Mouse (Mus musculus) MEL (cell line): ENCODE measurements at regions not wholly inside any gene's neighbourhood (a gene's known extent, or its start where the extent isn't known, plus 50 kb on each side); places are given as distances from the start of the nearest gene placed in this dataset.

Experiments used
- DNase-seq: peaks from one replicate; pipeline ENCODE4 v3.0.0; 2011; ENCODE audit warnings: low read depth, low spot score
- H3K27ac ChIP-seq: 2 replicates; pipeline ENCODE4 v1.5.1; 2012; ENCODE audit warnings: low read depth, mild to moderate bottlenecking, control low read depth, low read length, moderate library complexity; ENCODE audit not compliant: control insufficient read depth
- H3K27me3 ChIP-seq, 2 experiments: fragments of 150-350 bp in 1 of 2; sonication (generic) in 1 of 2; 2 replicates each; pipeline ENCODE4 v1.6.1; 2012; ENCODE audit warnings: low read length in 2 of 2, mild to moderate bottlenecking in 2 of 2, improper control_type of control experiment in 1 of 2, moderate library complexity in 1 of 2; ENCODE audit not compliant: insufficient read depth in 2 of 2, control insufficient read depth in 1 of 2
- H3K36me3 ChIP-seq, 2 experiments: 2 replicates each; pipeline ENCODE4 v1.6.1; 2012 to 2014; ENCODE audit warnings: low read length in 2 of 2, improper control_type of control experiment in 1 of 2, inconsistent platforms in 1 of 2, mild to moderate bottlenecking in 1 of 2; ENCODE audit not compliant: insufficient read depth in 2 of 2, control insufficient read depth in 1 of 2
- H3K4me1 ChIP-seq, 2 experiments: fragments of 150-350 bp in 1 of 2; sonication (generic) in 1 of 2; 2 replicates each; pipeline ENCODE4 v1.6.1; 2012; ENCODE audit warnings: low read length in 2 of 2, improper control_type of control experiment in 1 of 2, mild to moderate bottlenecking in 1 of 2; ENCODE audit not compliant: insufficient read depth in 2 of 2, control insufficient read depth in 1 of 2
- H3K4me3 ChIP-seq, 2 experiments: fragments of 150-350 bp in 1 of 2; sonication (generic) in 1 of 2; 2 replicates each; pipeline ENCODE4 v1.5.1; 2012; ENCODE audit warnings: low read depth in 2 of 2, low read length in 2 of 2, mild to moderate bottlenecking in 2 of 2, moderate library complexity in 2 of 2, control low read depth in 1 of 2, improper control_type of control experiment in 1 of 2; ENCODE audit not compliant: control insufficient read depth in 1 of 2, insufficient read depth in 1 of 2
- H3K79me2 ChIP-seq: 2 replicates; pipeline ENCODE4 v1.6.1; 2012; ENCODE audit warnings: mild to moderate bottlenecking, low read length, moderate library complexity; ENCODE audit not compliant: control insufficient read depth, poor library complexity, insufficient read depth
- H3K9ac ChIP-seq: 2 replicates; pipeline ENCODE4 v1.6.1; 2012; ENCODE audit warnings: low read depth, mild to moderate bottlenecking, control low read depth, low read length, moderate library complexity; ENCODE audit not compliant: control insufficient read depth, poor library complexity, severe bottlenecking
- H3K9me3 ChIP-seq: fragments of 150-350 bp; sonication (generic); replicated peaks from 2 replicates; pipeline ENCODE4 v1.6.1; 2012; ENCODE audit warnings: mild to moderate bottlenecking, low read length, improper control_type of control experiment, moderate library complexity; ENCODE audit not compliant: insufficient read depth
- BHLHE40 ChIP-seq: IDR thresholded peaks from 2 replicates; pipeline ENCODE4 v1.6.1; 2012; ENCODE audit warnings: low read depth, mild to moderate bottlenecking, inconsistent platforms, low read length, improper control_type of control experiment, borderline replicate concordance
- CHD1 ChIP-seq: IDR thresholded peaks from 2 replicates; pipeline ENCODE4 v1.6.1; 2012; ENCODE audit warnings: low read depth, mild to moderate bottlenecking, inconsistent platforms, low read length, improper control_type of control experiment
- CHD2 ChIP-seq: IDR thresholded peaks from 2 replicates; pipeline ENCODE4 v1.6.1; 2011; ENCODE audit warnings: low read length, improper control_type of control experiment
- EP300 ChIP-seq, 2 experiments: IDR thresholded peaks; 2 replicates each; pipeline ENCODE4 v1.6.1; 2011; ENCODE audit warnings: improper control_type of control experiment in 2 of 2, low read length in 2 of 2, low read depth in 1 of 2, mild to moderate bottlenecking in 1 of 2
- ETS1 ChIP-seq: IDR thresholded peaks from 2 replicates; pipeline ENCODE4 v1.6.1; 2012; ENCODE audit warnings: low read depth, mild to moderate bottlenecking, inconsistent platforms, low read length, improper control_type of control experiment, moderate library complexity
- GABPA ChIP-seq: IDR thresholded peaks from 2 replicates; pipeline ENCODE4 v1.6.1; 2012; ENCODE audit warnings: low read depth, mild to moderate bottlenecking, inconsistent platforms, low read length, improper control_type of control experiment, moderate library complexity
- GATA1 ChIP-seq: IDR thresholded peaks from 2 replicates; pipeline ENCODE4 v1.6.1; 2011; ENCODE audit warnings: low read depth, low read length, improper control_type of control experiment
- HCFC1 ChIP-seq: IDR thresholded peaks from 2 replicates; pipeline ENCODE4 v1.6.1; 2012; ENCODE audit warnings: low read depth, mild to moderate bottlenecking, inconsistent platforms, low read length, improper control_type of control experiment, moderate library complexity
- JUND ChIP-seq: IDR thresholded peaks from 2 replicates; pipeline ENCODE4 v1.6.1; 2011; ENCODE audit warnings: low read depth, mild to moderate bottlenecking, improper control_type of control experiment, low read length
- KAT2A ChIP-seq: conservative IDR thresholded peaks from 2 replicates; pipeline ENCODE4 v1.6.1; 2012; ENCODE audit warnings: low read depth, low read length, improper control_type of control experiment, inconsistent platforms
- MAX ChIP-seq: IDR thresholded peaks from 2 replicates; pipeline ENCODE4 v1.6.1; 2011; ENCODE audit warnings: low read length, improper control_type of control experiment
- MAZ ChIP-seq: IDR thresholded peaks from 2 replicates; pipeline ENCODE4 v1.6.1; 2012; ENCODE audit warnings: low read depth, mild to moderate bottlenecking, inconsistent platforms, low read length, improper control_type of control experiment
- MXI1 ChIP-seq: IDR thresholded peaks from 2 replicates; pipeline ENCODE4 v1.6.1; 2011; ENCODE audit warnings: mild to moderate bottlenecking, low read depth, low read length, improper control_type of control experiment
- MYB ChIP-seq: IDR thresholded peaks from 2 replicates; pipeline ENCODE4 v1.6.1; 2011; ENCODE audit warnings: mild to moderate bottlenecking, low read depth, low read length, improper control_type of control experiment
- NELFE ChIP-seq: IDR thresholded peaks from 2 replicates; pipeline ENCODE4 v1.6.1; 2011; ENCODE audit warnings: low read depth, low read length, improper control_type of control experiment
- NRF1 ChIP-seq: IDR thresholded peaks from 2 replicates; pipeline ENCODE4 v1.6.1; 2014; ENCODE audit warnings: low read depth, mild to moderate bottlenecking, inconsistent platforms, low read length, improper control_type of control experiment, moderate library complexity; ENCODE audit not compliant: poor library complexity, insufficient read depth, severe bottlenecking
- POLR2AphosphoS5 ChIP-seq: IDR thresholded peaks from 2 replicates; pipeline ENCODE4 v1.6.1; 2012; ENCODE audit warnings: low read depth, borderline replicate concordance, mild to moderate bottlenecking, inconsistent platforms, low read length, moderate library complexity, mixed read lengths
- RAD21 ChIP-seq: IDR thresholded peaks from 2 replicates; pipeline ENCODE4 v1.6.1; 2011; ENCODE audit warnings: mild to moderate bottlenecking, low read depth, low read length, improper control_type of control experiment
- SIN3A ChIP-seq: IDR thresholded peaks from 2 replicates; pipeline ENCODE4 v1.6.1; 2012; ENCODE audit warnings: low read length, improper control_type of control experiment, inconsistent platforms
- TBP ChIP-seq: IDR thresholded peaks from 2 replicates; pipeline ENCODE4 v1.8.0; 2011; ENCODE audit warnings: low read depth, low read length, improper control_type of control experiment
- UBTF ChIP-seq: IDR thresholded peaks from 2 replicates; pipeline ENCODE4 v1.6.1; 2012; ENCODE audit warnings: low read depth, mild to moderate bottlenecking, inconsistent platforms, low read length, improper control_type of control experiment, moderate library complexity, borderline replicate concordance; ENCODE audit not compliant: insufficient read depth
- USF1 ChIP-seq: IDR thresholded peaks from 2 replicates; pipeline ENCODE4 v1.6.1; 2014; ENCODE audit warnings: low read depth, mild to moderate bottlenecking, inconsistent platforms, low read length, improper control_type of control experiment, moderate library complexity
- USF2 ChIP-seq, 2 experiments: IDR thresholded peaks; 2 replicates each; pipeline ENCODE4 v1.6.1; 2011 to 2012; ENCODE audit warnings: improper control_type of control experiment in 2 of 2, low read length in 2 of 2, borderline replicate concordance in 1 of 2, inconsistent platforms in 1 of 2, low read depth in 1 of 2, mild to moderate bottlenecking in 1 of 2; ENCODE audit not compliant: insufficient read depth in 1 of 2
- ZC3H11A ChIP-seq: IDR thresholded peaks from 2 replicates; pipeline ENCODE4 v1.6.1; 2012; ENCODE audit warnings: low read depth, mild to moderate bottlenecking, inconsistent platforms, low read length, improper control_type of control experiment
- ZKSCAN1 ChIP-seq: IDR thresholded peaks from 2 replicates; pipeline ENCODE4 v1.6.1; 2012; ENCODE audit warnings: low read depth, mild to moderate bottlenecking, inconsistent platforms, low read length, improper control_type of control experiment, moderate library complexity
- ZNF384 ChIP-seq: IDR thresholded peaks from 2 replicates; pipeline ENCODE4 v1.6.1; 2012; ENCODE audit warnings: low read depth, mild to moderate bottlenecking, inconsistent platforms, low read length, improper control_type of control experiment

DNA sequence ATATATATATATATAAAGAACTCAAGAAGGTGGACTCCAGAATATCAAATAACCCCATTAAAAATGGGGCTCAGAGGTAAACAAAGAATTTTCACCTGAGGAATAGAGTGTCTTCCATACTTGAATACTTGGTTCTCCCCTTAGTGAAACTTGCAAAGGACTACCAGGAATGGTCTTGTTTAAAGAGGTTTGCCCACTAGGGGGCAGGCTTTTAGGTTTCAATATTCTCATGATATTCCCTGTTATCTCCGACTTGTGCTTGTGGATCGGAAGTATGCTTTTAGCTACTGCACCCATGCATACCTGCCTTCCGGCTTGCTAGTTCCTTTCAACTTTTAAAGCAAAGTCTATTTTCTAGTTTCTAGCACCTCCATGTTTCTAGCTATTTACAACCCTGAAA, 1242.7 kb downstream of the Ntrk3 start:
- Histone ChIP-seq H3K4me1 (no peaks in the 10 kb centered on the region), H3K9ac (no peak overlapping the region), H3K4me3 (no peak overlapping the region), H3K9me3 (no peaks in the 10 kb centered on the region), H3K27me3 (no peaks in the 10 kb centered on the region), H3K79me2 (no peaks in the 10 kb centered on the region), H3K27ac (no peak overlapping the region), H3K36me3 (no peaks in the 10 kb centered on the region)
- DNase-seq, result peak; percentile 5
- TF ChIP-seq HCFC1, result no peak
- TF ChIP-seq CHD1, result no peak
- no peak for TF ChIP-seq GATA1
- no peak for TF ChIP-seq KAT2A
- no peak for TF ChIP-seq ZKSCAN1
- no peak for TF ChIP-seq UBTF
- no peak for TF ChIP-seq USF2 (IDR thresholded peaks at IDR 0.05; ENCODE audit: borderline replicate concordance in 1 of 2, insufficient read depth in 1 of 2, low read depth in 1 of 2, low read length in 2 of 2)
- TF ChIP-seq MAZ, result no peak
- TF ChIP-seq MXI1, result no peak
- TF ChIP-seq JUND, result no peak
- no peak for TF ChIP-seq NELFE
- TF ChIP-seq EP300 (IDR thresholded peaks at IDR 0.05; ENCODE audit: low read depth in 1 of 2, low read length in 2 of 2), result no peak

DNA sequence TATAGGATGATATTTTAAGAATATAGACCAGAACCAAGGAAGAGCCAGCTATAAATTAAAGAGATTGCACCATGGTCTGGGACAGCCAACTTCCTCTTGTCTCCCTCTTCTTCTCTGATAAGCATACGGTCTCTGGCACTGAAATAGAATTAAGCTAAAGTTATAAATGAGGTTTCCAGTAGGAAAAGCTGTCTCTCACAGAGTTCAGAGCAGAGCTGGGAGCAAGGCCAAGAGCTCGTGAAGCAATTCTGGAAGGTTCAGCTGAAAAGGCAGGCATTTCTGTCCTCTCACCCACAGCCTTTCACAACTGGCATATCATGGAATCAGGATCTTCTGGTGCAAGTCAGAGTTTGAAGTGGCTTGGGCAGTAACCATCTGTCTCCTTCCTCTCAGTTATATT, 1247.8 kb downstream of the Agbl1 start:
- H3K4me3 ChIP-seq, result no peak overlapping the region
- no peak overlapping the region for H3K27ac ChIP-seq
- H3K9ac ChIP-seq, result no peak overlapping the region
- H3K27me3 ChIP-seq, result no peaks in the 10 kb centered on the region
- no peaks in the 10 kb centered on the region for H3K4me1 ChIP-seq
- TF ChIP-seq SIN3A (no peak), CHD2 (no peak), RAD21 (no peak), ZNF384 (no peak), GABPA (no peak)
- H3K9me3 ChIP-seq, result no peaks in the 10 kb centered on the region
- no peaks in the 10 kb centered on the region for H3K36me3 ChIP-seq
- H3K79me2 ChIP-seq, result no peaks in the 10 kb centered on the region
- no peak for DNase-seq

DNA sequence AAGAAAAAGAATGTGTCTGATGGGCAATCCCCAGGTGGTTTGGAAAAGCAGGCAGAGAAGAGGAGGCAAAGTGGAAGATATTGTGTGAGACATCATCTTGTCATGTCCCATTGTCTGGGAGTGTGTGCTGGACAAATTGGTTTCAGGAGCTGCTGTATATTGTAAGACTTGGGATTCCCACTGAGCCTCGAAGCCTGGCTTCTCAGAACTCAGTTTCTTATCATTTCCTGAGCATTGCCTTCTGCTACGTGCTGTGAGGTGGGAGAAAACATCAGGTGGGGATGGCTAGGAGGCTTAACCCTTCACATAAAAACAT, 1216.3 kb downstream of the Agbl1 start:
- Histone ChIP-seq H3K9me3 (no peaks in the 10 kb centered on the region), H3K4me1 (no peaks in the 10 kb centered on the region), H3K4me3 (no peak overlapping the region), H3K79me2 (no peaks in the 10 kb centered on the region)
- TF ChIP-seq NRF1 (no peak), USF2 (IDR thresholded peaks at IDR 0.05; ENCODE audit: borderline replicate concordance in 1 of 2, insufficient read depth in 1 of 2, low read depth in 1 of 2, low read length in 2 of 2) (no peak), ETS1 (no peak), NELFE (no peak), KAT2A (no peak), ZC3H11A (no peak), TBP (no peak), GABPA (no peak), USF1 (no peak), POLR2AphosphoS5 (no peak), MAX (no peak), BHLHE40 (no peak), MYB (no peak), EP300 (IDR thresholded peaks at IDR 0.05; ENCODE audit: low read depth in 1 of 2, low read length in 2 of 2) (no peak), UBTF (no peak), ZKSCAN1 (no peak)
- TF ChIP-seq, all 39 proteins: peak for 0
- Histone ChIP-seq H3K9ac (no peak overlapping the region), H3K27me3 (no peaks in the 10 kb centered on the region), H3K27ac (no peak overlapping the region), H3K36me3 (no peaks in the 10 kb centered on the region)
- no peak for DNase-seq
